ENCODE assay signal across 8 mouse cellular contexts in genomic region chr8:46210404-46211315, GRCm38 (mm10). TPM values are rescaled to one million over a fixed set of nuclear protein-coding genes. Genes with fewer than 3 reads are reported as not detected.
DNase-seq lines count a peak whose midpoint lies in the region; ATAC-seq and TF ChIP-seq lines count a peak whose summit lies in the region.

Slc25a4 (minus strand) TSS chr8:46211284.

- H3K4me1 ChIP-seq in bone marrow, adult 2 months (ENCODE audit: control insufficient read depth, insufficient read depth, low read length), result no peaks in the 10 kb centered on the region; the same call in 1 of the 2 replicates
- peaks cover 6% of the 10 kb centered on the region for H3K4me1 ChIP-seq in embryonic fibroblast, embryonic 13.5 days (ENCODE audit: control insufficient read depth, insufficient read depth, low read length)
- H3K4me1 ChIP-seq in heart, embryonic 11.5 days (ENCODE audit: control insufficient read depth, insufficient read depth, low read length), result peaks cover 38% of the 10 kb centered on the region
- peaks cover 33% of the 10 kb centered on the region for H3K4me1 ChIP-seq in kidney, embryonic 16.5 days (ENCODE audit: insufficient read depth, low read length)
- H3K4me1 ChIP-seq in liver, adult 2 months (ENCODE audit: control insufficient read depth, insufficient read depth, low read length), result no peaks in the 10 kb centered on the region

- TF ChIP-seq CTCF in bone marrow, adult 2 months (IDR thresholded peaks at IDR 0.05; ENCODE audit: control insufficient read depth, insufficient read depth, low read length), result no peak
- no peak for TF ChIP-seq CTCF in embryonic fibroblast, embryonic 13.5 days (IDR thresholded peaks at IDR 0.05; ENCODE audit: borderline replicate concordance, insufficient read depth, low read length)
- no peak for TF ChIP-seq CTCF in liver, adult 2 months (IDR thresholded peaks at IDR 0.05; ENCODE audit: low read depth, low read length)

- H3K27me3 ChIP-seq in heart, embryonic 11.5 days (ENCODE audit: control insufficient read depth, insufficient read depth, low read length), result no peaks in the 10 kb centered on the region
- H3K27me3 ChIP-seq in kidney, embryonic 16.5 days (ENCODE audit: insufficient read depth, low read length), result no peaks in the 10 kb centered on the region
- H3K27me3 ChIP-seq in liver, adult 2 months (ENCODE audit: control insufficient read depth, insufficient read depth, low read length), result no peaks in the 10 kb centered on the region
- H3K27me3 ChIP-seq in myocyte (ENCODE audit: control insufficient read depth, insufficient read depth, insufficient read length), result no peaks in the 10 kb centered on the region
- no peaks in the 10 kb centered on the region for H3K27me3 ChIP-seq in splenic B cell, adult 2 months (ENCODE audit: control insufficient read depth, insufficient read depth, low read length, poor library complexity, severe bottlenecking)

- peak within 1 kb of the TSS; percentile 32 for H3ac ChIP-seq in myocyte (ENCODE audit: control insufficient read depth, insufficient read length)

- H3K36me3 ChIP-seq in heart, embryonic 11.5 days (ENCODE audit: control insufficient read depth, insufficient read depth, low read length), result peaks cover 29% of the 10 kb centered on the region
- peaks cover 24% of the 10 kb centered on the region for H3K36me3 ChIP-seq in kidney, embryonic 16.5 days (ENCODE audit: insufficient read depth, low read length)
- H3K36me3 ChIP-seq in liver, adult 2 months (ENCODE audit: control insufficient read depth, insufficient read depth, low read length), result peaks cover 2% of the 10 kb centered on the region; the same call in 1 of the 2 replicates
- H3K36me3 ChIP-seq in myocyte (ENCODE audit: control insufficient read depth, insufficient read depth), result peaks cover 28% of the 10 kb centered on the region
- peaks cover 8% of the 10 kb centered on the region; the same call in 1 of the 2 replicates for H3K36me3 ChIP-seq in splenic B cell, adult 2 months (ENCODE audit: control insufficient read depth, insufficient read depth, low read length, poor library complexity, severe bottlenecking)

- peak within 1 kb of the TSS; percentile 79 for H3K4me2 ChIP-seq in heart, embryonic 11.5 days
- peak within 1 kb of the TSS; percentile 70 for H3K4me2 ChIP-seq in kidney, embryonic 16.5 days (replicated peaks; ENCODE audit: low read depth, low read length)
- peak within 1 kb of the TSS; percentile 93 for H3K4me2 ChIP-seq in myocyte (ENCODE audit: low read depth)

- WGBS in bone marrow, adult 2 months, result under 1% methylated on average over 84 of the region's 84 CpGs
- WGBS in heart, embryonic 11.5 days (ENCODE audit: insufficient replicate concordance), result under 1% methylated on average over 76 of the region's 84 CpGs
- WGBS in kidney, embryonic 16.5 days, result under 1% methylated on average over 79 of the region's 84 CpGs
- under 1% methylated on average over 84 of the region's 84 CpGs for WGBS in liver, adult 2 months

- H3K9me3 ChIP-seq in heart, embryonic 11.5 days (replicated peaks; ENCODE audit: control insufficient read depth, low read length), result no peaks in the 10 kb centered on the region
- H3K9me3 ChIP-seq in kidney, embryonic 16.5 days (ENCODE audit: low read length), result no peaks in the 10 kb centered on the region

- DNase-seq in 416B (ENCODE audit: low read depth), result peak; percentile 92
- DNase-seq in liver, adult 2 months (ENCODE audit: extremely low read depth, low read depth, low spot score), result peak; percentile 4
- peak; percentile 90 for DNase-seq in splenic B cell, adult 2 months (ENCODE audit: low read depth, low spot score)

- no peaks in the 10 kb centered on the region for H3K79me2 ChIP-seq in liver, adult 2 months (ENCODE audit: control insufficient read depth, insufficient read depth, low read length)
- peaks cover 26% of the 10 kb centered on the region for H3K79me2 ChIP-seq in myocyte (ENCODE audit: control insufficient read depth, insufficient read depth)

- H3K9ac ChIP-seq in heart, embryonic 11.5 days (ENCODE audit: low read depth, low read length), result peak within 1 kb of the TSS; percentile 98
- peak within 1 kb of the TSS; percentile 95 for H3K9ac ChIP-seq in kidney, embryonic 16.5 days (replicated peaks; ENCODE audit: low read length)
- H3K9ac ChIP-seq in liver, adult 2 months (ENCODE audit: low read depth, low read length), result peak within 1 kb of the TSS; percentile 77

- H3K4me3 ChIP-seq in bone marrow, adult 2 months (replicated peaks; ENCODE audit: control insufficient read depth, low read depth, low read length), result peak within 1 kb of the TSS; percentile 65
- peak within 1 kb of the TSS; percentile 96 for H3K4me3 ChIP-seq in embryonic fibroblast, embryonic 13.5 days (ENCODE audit: insufficient read depth, low read length)
- peak within 1 kb of the TSS; percentile 95 for H3K4me3 ChIP-seq in heart, embryonic 11.5 days (ENCODE audit: low read depth, low read length)
- peak within 1 kb of the TSS; percentile 84 for H3K4me3 ChIP-seq in kidney, embryonic 16.5 days (ENCODE audit: low read length)
- H3K4me3 ChIP-seq in liver, adult 2 months (ENCODE audit: insufficient read depth, low read depth, low read length), result peak within 1 kb of the TSS; percentile 88
- H3K4me3 ChIP-seq in myocyte, result peak within 1 kb of the TSS; percentile 82

- ATAC-seq in heart, embryonic 11.5 days (replicated peaks; ENCODE audit: insufficient number of reproducible peaks, low FRiP score, low TSS enrichment), result peak; percentile 93
- peak; percentile 99 for ATAC-seq in kidney, embryonic 16.5 days (ENCODE audit: low FRiP score, low TSS enrichment)

- H3K27ac ChIP-seq in bone marrow, adult 2 months (ENCODE audit: control insufficient read depth, insufficient read depth, low read depth, low read length, poor library complexity), result peak within 1 kb of the TSS; percentile 38
- peak within 1 kb of the TSS; percentile 68 for H3K27ac ChIP-seq in embryonic fibroblast, embryonic 13.5 days (ENCODE audit: insufficient read depth, low read length)
- peak within 1 kb of the TSS; percentile 100 for H3K27ac ChIP-seq in heart, embryonic 11.5 days (ENCODE audit: low read depth, low read length)
- H3K27ac ChIP-seq in kidney, embryonic 16.5 days (ENCODE audit: low read length), result peak within 1 kb of the TSS; percentile 95
- peak within 1 kb of the TSS; percentile 55 for H3K27ac ChIP-seq in liver, adult 2 months (replicated peaks; ENCODE audit: insufficient read depth, low read depth, low read length)

- TF ChIP-seq POLR2A in bone marrow, adult 2 months (IDR thresholded peaks at IDR 0.05; ENCODE audit: borderline replicate concordance, control insufficient read depth, low read depth, low read length), result peak; percentile 92; the same call in 1 of the 2 replicates
- peak; percentile 99 for TF ChIP-seq POLR2A in embryonic fibroblast, embryonic 13.5 days (IDR thresholded peaks at IDR 0.05; ENCODE audit: low read depth, low read length)
- TF ChIP-seq POLR2A in liver, adult 2 months (IDR thresholded peaks at IDR 0.05; ENCODE audit: extremely low read depth, insufficient read depth, low read length), result peak; percentile 75
- peak; percentile 98 for TF ChIP-seq POLR2A in myocyte (IDR thresholded peaks at IDR 0.05; ENCODE audit: insufficient read length, low read depth)

TF ChIP-seq in myocyte, 11 proteins besides CTCF, POLR2A, EP300 and RAD21:
- TF ChIP-seq USF1 (IDR thresholded peaks at IDR 0.05; ENCODE audit: low read depth) (no peak), E2F4 (IDR thresholded peaks at IDR 0.05; ENCODE audit: insufficient read depth) (no peak), MAX (IDR thresholded peaks at IDR 0.05; ENCODE audit: low read depth) (no peak), REST (IDR thresholded peaks at IDR 0.05; ENCODE audit: insufficient read depth, insufficient read length) (peak; percentile 39), MYOG (IDR thresholded peaks at IDR 0.05; ENCODE audit: control insufficient read depth in 1 of 3, insufficient read depth in 1 of 3, insufficient read length in 2 of 3, low read depth in 2 of 3) (peak in 2 of 3 experiments; percentile 2 to 30), SRF (IDR thresholded peaks at IDR 0.05; ENCODE audit: control insufficient read depth, insufficient read length, low read depth) (peak; percentile 30), MYOD1 (IDR thresholded peaks at IDR 0.05; ENCODE audit: control insufficient read depth in 1 of 3, insufficient read length in 2 of 3, low read depth in 2 of 3) (no peak), POLR2AphosphoS2 (IDR thresholded peaks at IDR 0.05; ENCODE audit: insufficient read length, low read depth) (peak; percentile 99)
TF ChIP-seq in myocyte: peak in this region for 4.

RNA-seq across cellular contexts. Expression of gene Slc25a4, which starts in this region (rescaled TPM):
- 13.8 and 43.4 TPM in 2 replicates for polyA plus RNA-seq in bone marrow, adult 2 months (2011; ENCODE audit: insufficient read depth, insufficient read length, low replicate concordance, missing spikeins)
- polyA plus RNA-seq in embryonic fibroblast, embryonic 13.5 days (2011; ENCODE audit: insufficient read length, low read depth, missing spikeins), result 302 and 337 TPM in 2 replicates
- polyA plus RNA-seq in heart, embryonic 11.5 days (2014; fragmentation: Nextera tagmentation; extraction: Ambion mirVana), result 1,564 and 1,695 TPM in 2 replicates
- 616 and 637 TPM in 2 replicates for polyA plus RNA-seq in kidney, embryonic 16.5 days (2015; fragmentation: Nextera tagmentation; extraction: Ambion mirVana)
- total RNA-seq in liver, adult 2 months (2014; rRNA removed), result 13.4 TPM in 2 replicates
- 5.0 and 7.4 TPM in 2 replicates for polyA plus RNA-seq in liver, adult 2 months (2012; rRNA removed)
- 368 TPM for polyA plus RNA-seq in myocyte (2012; fragmentation: generic; extraction: Trizol)

Comparison
In these comparisons a context has a peak if more than half of its experiments do, and no peak if none do; other contexts are left out.
1. Peak in every context shown above with its lines: DNase-seq, ATAC-seq, H3K4me3 ChIP-seq and H3K27ac ChIP-seq.
2. DNase-seq: peak in every context shown above with its lines; median percentile 92 in 416B; 90 in splenic B cell, adult 2 months; 4 in liver, adult 2 months.
3. H3K27ac ChIP-seq: peak in every context shown above with its lines; median percentile 100 in heart, embryonic 11.5 days; 95 in kidney, embryonic 16.5 days; 68 in embryonic fibroblast, embryonic 13.5 days; 55 in liver, adult 2 months; 38 in bone marrow, adult 2 months.